Comparison of ENCODE assay signal across 22 mouse cellular contexts in genomic region chr19:27397223-27397622, GRCm38 (mm10). TPM values are rescaled to one million over a fixed set of nuclear protein-coding genes. Genes with fewer than 3 reads are reported as not detected.
DNase-seq lines count a peak whose midpoint lies in the region; ATAC-seq and TF ChIP-seq lines count a peak whose summit lies in the region.
"Had no signal": no experiment of that assay in that cellular context is flagged by ENCODE, and none has a peak within 500 bp of the region (broad histone marks: within the 10 kb centered on the region; RNA-seq: fewer than 3 reads in every experiment).

No protein-coding gene starts in this region.

- WGBS in kidney, adult 2 months: 51% methylated on average over 5 of the region's 5 CpGs
- 85% methylated on average over 5 of the region's 5 CpGs for WGBS in kidney, embryonic 14.5 days
- 76% methylated on average over 5 of the region's 5 CpGs for WGBS in intestine, embryonic 16.5 days

- no peaks in the 10 kb centered on the region for H3K9me3 ChIP-seq in kidney, embryonic 14.5 days (ENCODE audit: control insufficient read depth, low read length)
- no peaks in the 10 kb centered on the region for H3K9me3 ChIP-seq in intestine, embryonic 16.5 days (ENCODE audit: control insufficient read depth, low read length)
- H3K9me3 ChIP-seq: hindbrain, embryonic 15.5 days; midbrain, embryonic 15.5 days had no signal

- TF ChIP-seq POLR2A in kidney, adult 2 months (IDR thresholded peaks at IDR 0.05; ENCODE audit: low read depth, low read length): no peak

- no peak overlapping the region for H3K4me3 ChIP-seq in kidney, adult 2 months (ENCODE audit: insufficient read depth, low read depth, low read length)
- H3K4me3 ChIP-seq in kidney, embryonic 14.5 days (ENCODE audit: low read length): no peak overlapping the region
- H3K4me3 ChIP-seq in intestine, embryonic 16.5 days (ENCODE audit: low read length): no peak overlapping the region
- H3K4me3 ChIP-seq: hindbrain, embryonic 15.5 days; left cerebral cortex, adult 2 months; midbrain, embryonic 15.5 days; myocyte had no signal

- intact Hi-C loops in heart, postnatal 10 days (cut with DNase I): no loop called here

- H3K4me1 ChIP-seq in kidney, adult 2 months (ENCODE audit: control insufficient read depth, insufficient read depth, low read length): peaks cover 37% of the 10 kb centered on the region
- 0 out of 2 replicates have a peak, but pooled peaks cover 4% of the 10 kb centered on the region for H3K4me1 ChIP-seq in kidney, embryonic 14.5 days (ENCODE audit: control insufficient read depth, insufficient read depth, low read length)
- no peaks in the 10 kb centered on the region; the same call in 1 of the 2 replicates for H3K4me1 ChIP-seq in intestine, embryonic 16.5 days (ENCODE audit: control insufficient read depth, insufficient read depth, low read length)
- H3K4me1 ChIP-seq: hindbrain, embryonic 15.5 days; midbrain, embryonic 15.5 days had no signal

- H3K36me3 ChIP-seq in kidney, adult 2 months (ENCODE audit: control insufficient read depth, insufficient read depth, low read length): peaks cover 3% of the 10 kb centered on the region; the same call in 1 of the 2 replicates
- peaks cover 68% of the 10 kb centered on the region for H3K36me3 ChIP-seq in kidney, embryonic 14.5 days (ENCODE audit: control insufficient read depth, insufficient read depth, low read length)
- peaks cover 12% of the 10 kb centered on the region; the same call in 1 of the 2 replicates for H3K36me3 ChIP-seq in intestine, embryonic 16.5 days (ENCODE audit: control insufficient read depth, insufficient read depth, low read length)

- H3K9ac ChIP-seq in kidney, embryonic 14.5 days (ENCODE audit: low read depth, low read length): no peak overlapping the region
- no peak overlapping the region for H3K9ac ChIP-seq in intestine, embryonic 16.5 days (ENCODE audit: low read depth, low read length)
- H3K9ac ChIP-seq: hindbrain, embryonic 15.5 days; midbrain, embryonic 15.5 days had no signal

- no peak for TF ChIP-seq CTCF in kidney, adult 2 months (conservative IDR thresholded peaks at IDR 0.05; ENCODE audit: insufficient read depth, insufficient read length, low read depth, low read length)

- peak overlapping the region; percentile 62 for H3K27ac ChIP-seq in kidney, adult 2 months (ENCODE audit: insufficient read depth, low read depth, low read length)
- H3K27ac ChIP-seq in kidney, embryonic 14.5 days (ENCODE audit: low read depth, low read length): no peak overlapping the region
- H3K27ac ChIP-seq in intestine, embryonic 16.5 days (ENCODE audit: low read length): no peak overlapping the region
- H3K27ac ChIP-seq: hindbrain, embryonic 15.5 days; left cerebral cortex, adult 2 months; midbrain, embryonic 15.5 days had no signal

- peak; percentile 65 for DNase-seq in heart, adult 11 months
- no peak for DNase-seq in heart, postnatal 10 days
- peak; percentile 44 for DNase-seq in kidney, adult 2 months
- peak; percentile 27 for DNase-seq in kidney, postnatal 14 days
- no peak for DNase-seq in frontal cortex, postnatal 25 days (ENCODE audit: low spot score in 2 of 2)
- DNase-seq in adrenal gland, postnatal 14 days: no peak
- DNase-seq: adrenal gland, adult 8-10 months; cerebellum, adult 11 months; cerebellum, postnatal 14 days; heart, postnatal 14 days; layer of hippocampus, adult 9-11 months; left cerebral cortex, postnatal 4 days; liver; retina, postnatal 1 day had no signal

- H3K27me3 ChIP-seq in kidney, adult 2 months (replicated peaks; ENCODE audit: control insufficient read depth, insufficient read depth, low read length): no peaks in the 10 kb centered on the region
- H3K27me3 ChIP-seq in kidney, embryonic 14.5 days (ENCODE audit: control insufficient read depth, insufficient read depth, low read length): no peaks in the 10 kb centered on the region
- no peaks in the 10 kb centered on the region for H3K27me3 ChIP-seq in intestine, embryonic 16.5 days (replicated peaks; ENCODE audit: control insufficient read depth, insufficient read depth, low read length)
- H3K27me3 ChIP-seq: hindbrain, embryonic 15.5 days; midbrain, embryonic 15.5 days had no signal

- no peak for ATAC-seq in kidney, embryonic 14.5 days (ENCODE audit: low FRiP score, low TSS enrichment)
- peak; percentile 68 for ATAC-seq in intestine, embryonic 16.5 days
- ATAC-seq: forebrain, embryonic 16.5 days; lung, postnatal 0 days; midbrain, embryonic 15.5 days had no signal

- H3K4me2 ChIP-seq in kidney, embryonic 14.5 days (replicated peaks; ENCODE audit: low read depth, low read length): no peak overlapping the region
- H3K4me2 ChIP-seq in intestine, embryonic 16.5 days (ENCODE audit: low read depth, low read length): no peak overlapping the region
- H3K4me2 ChIP-seq: hindbrain, embryonic 15.5 days; midbrain, embryonic 15.5 days had no signal

RNA-seq across cellular contexts. Expression of gene Pum3, which starts 32.4 kb away (rescaled TPM):
- 10 to 100 TPM; 30.1 to 38.1 TPM for total RNA-seq in heart, postnatal 10 days (2021)
- 13.1 and 15.2 TPM in 2 replicates for polyA plus RNA-seq in kidney, adult 2 months (2012; rRNA removed)
- polyA plus RNA-seq in kidney, embryonic 14.5 days (2014; fragmentation: Nextera tagmentation; extraction: Ambion mirVana): 85.8 and 96.5 TPM in 2 replicates
- polyA plus RNA-seq in intestine, embryonic 16.5 days (2015; fragmentation: Nextera tagmentation; extraction: Ambion mirVana): 57.6 and 63.1 TPM in 2 replicates
- 98.9 and 123 TPM in 2 replicates for total RNA-seq in adrenal gland, postnatal 14 days (2021)

Comparison
In these comparisons a context has a peak if more than half of its experiments do, and no peak if none do; other contexts are left out.
1. DNase-seq: peak in heart, adult 11 months (single experiment), kidney, adult 2 months (single experiment) and kidney, postnatal 14 days (single experiment); none in heart, postnatal 10 days (0 of 2), frontal cortex, postnatal 25 days (0 of 2) and adrenal gland, postnatal 14 days (single experiment).